Mouse (Mus musculus): Measurements from ENCODE around the gene Tgfbr2. TPM values are rescaled to one million over a fixed set of nuclear protein-coding genes. Genes with fewer than 3 reads are reported as not detected.

Gene Tgfbr2
- polyA plus RNA-seq, 1 experiment = 11.8 TPM

DNA sequence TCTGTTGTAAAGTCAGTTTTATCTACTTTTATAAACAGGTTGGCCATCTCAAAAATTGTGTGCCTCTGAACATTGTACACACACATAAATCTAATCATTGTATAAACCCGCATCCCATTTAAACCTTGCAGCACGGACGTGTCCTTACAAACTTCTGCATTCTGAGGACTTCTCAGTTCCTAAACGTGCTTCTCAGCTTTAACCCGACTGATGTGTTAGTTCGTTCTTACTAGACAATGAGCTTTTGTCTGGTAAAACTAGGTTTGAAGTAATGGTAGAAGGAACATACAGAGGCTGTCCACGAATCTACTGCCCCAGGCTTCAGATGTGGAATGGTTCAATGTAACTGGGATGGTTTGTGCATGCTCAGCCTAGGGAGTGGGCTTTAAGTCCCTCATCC, 41.9 kb upstream of the Tgfbr2 start:
- TF ChIP-seq POLR2A (IDR thresholded peaks at IDR 0.05; ENCODE audit: extremely low read depth, insufficient read depth, low read length) (no peak), CTCF (IDR thresholded peaks at IDR 0.05; ENCODE audit: extremely low read depth, insufficient read depth, low read length) (no peak)
- Histone ChIP-seq H3K4me1 (ENCODE audit: control insufficient read depth, insufficient read depth, low read length) (no peaks in the 10 kb centered on the region), H3K4me3 (ENCODE audit: insufficient read depth, low read length) (no peak overlapping the region), H3K27ac (ENCODE audit: insufficient read depth, low read length) (no peak overlapping the region)

- Histone ChIP-seq H3K4me1 (ENCODE audit: control insufficient read depth, insufficient read depth, low read length) (no peaks in the 10 kb centered on the region), H3K27ac (ENCODE audit: insufficient read depth, low read length) (no peak overlapping the region), H3K4me3 (ENCODE audit: insufficient read depth, low read length) (no peak overlapping the region)
- no peak for TF ChIP-seq CTCF (IDR thresholded peaks at IDR 0.05; ENCODE audit: extremely low read depth, insufficient read depth, low read length)
- no peak for TF ChIP-seq POLR2A (IDR thresholded peaks at IDR 0.05; ENCODE audit: extremely low read depth, insufficient read depth, low read length)
Observed at GRCm38 (mm10) chr9:116216677-116217076, 41.5 kb upstream of the Tgfbr2 start.

- Histone ChIP-seq H3K4me1 (ENCODE audit: control insufficient read depth, insufficient read depth, low read length) (no peaks in the 10 kb centered on the region), H3K27ac (ENCODE audit: insufficient read depth, low read length) (no peak overlapping the region), H3K4me3 (ENCODE audit: insufficient read depth, low read length) (no peak overlapping the region)
- TF ChIP-seq POLR2A (IDR thresholded peaks at IDR 0.05; ENCODE audit: extremely low read depth, insufficient read depth, low read length) (no peak), CTCF (IDR thresholded peaks at IDR 0.05; ENCODE audit: extremely low read depth, insufficient read depth, low read length) (no peak)
Observed at GRCm38 (mm10) chr9:116214296-116214695, 39.1 kb upstream of the Tgfbr2 start.

DNA sequence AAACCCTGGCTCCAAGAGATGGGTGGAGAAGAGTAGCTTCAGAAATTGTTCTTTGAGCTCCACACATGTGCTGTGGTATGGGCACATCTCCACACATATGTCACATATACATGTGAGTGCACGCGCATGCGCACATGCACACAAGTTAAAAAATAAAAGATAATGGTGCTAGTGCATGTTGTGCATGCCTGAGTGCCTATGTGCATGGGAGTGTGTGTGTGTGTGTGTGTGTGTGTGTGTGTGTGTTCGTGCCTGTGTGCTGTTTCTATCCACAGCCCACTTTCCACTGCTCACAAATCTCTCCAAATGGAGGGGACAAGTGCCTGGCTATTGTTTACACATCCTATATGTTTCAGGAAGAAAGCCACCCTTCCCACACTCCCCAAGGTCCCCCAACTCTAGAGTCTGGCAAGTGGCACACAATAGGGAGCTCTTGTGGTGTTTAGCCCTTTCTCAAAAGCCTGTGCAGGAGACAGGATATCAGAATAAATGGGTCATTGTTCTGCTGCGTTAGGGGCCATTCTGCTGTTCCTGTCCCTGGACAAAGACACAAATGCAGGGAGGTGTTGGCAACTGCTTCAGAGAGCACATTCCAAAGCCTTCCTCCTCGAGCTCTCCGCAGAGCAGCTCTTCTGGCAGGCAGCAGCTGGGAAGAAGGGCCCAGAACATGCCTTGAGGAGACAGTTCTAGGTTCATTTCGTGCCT, 37.9 kb upstream of the Tgfbr2 start:
- Histone ChIP-seq H3K4me1 (ENCODE audit: control insufficient read depth, insufficient read depth, low read length) (no peaks in the 10 kb centered on the region), H3K4me3 (ENCODE audit: insufficient read depth, low read length) (no peak overlapping the region), H3K27ac (ENCODE audit: insufficient read depth, low read length) (no peak overlapping the region)
- TF ChIP-seq CTCF (IDR thresholded peaks at IDR 0.05; ENCODE audit: extremely low read depth, insufficient read depth, low read length) (no peak), POLR2A (IDR thresholded peaks at IDR 0.05; ENCODE audit: extremely low read depth, insufficient read depth, low read length) (no peak)

GRCm38 (mm10) chr9:116212069-116212468, 36.9 kb upstream of the Tgfbr2 start:
- no peaks in the 10 kb centered on the region for H3K4me1 ChIP-seq (ENCODE audit: control insufficient read depth, insufficient read depth, low read length)
- no peak overlapping the region for H3K27ac ChIP-seq (ENCODE audit: insufficient read depth, low read length)
- H3K4me3 ChIP-seq (ENCODE audit: insufficient read depth, low read length) = no peak overlapping the region
- no peak for TF ChIP-seq CTCF (IDR thresholded peaks at IDR 0.05; ENCODE audit: extremely low read depth, insufficient read depth, low read length)
- no peak for TF ChIP-seq POLR2A (IDR thresholded peaks at IDR 0.05; ENCODE audit: extremely low read depth, insufficient read depth, low read length)

DNA sequence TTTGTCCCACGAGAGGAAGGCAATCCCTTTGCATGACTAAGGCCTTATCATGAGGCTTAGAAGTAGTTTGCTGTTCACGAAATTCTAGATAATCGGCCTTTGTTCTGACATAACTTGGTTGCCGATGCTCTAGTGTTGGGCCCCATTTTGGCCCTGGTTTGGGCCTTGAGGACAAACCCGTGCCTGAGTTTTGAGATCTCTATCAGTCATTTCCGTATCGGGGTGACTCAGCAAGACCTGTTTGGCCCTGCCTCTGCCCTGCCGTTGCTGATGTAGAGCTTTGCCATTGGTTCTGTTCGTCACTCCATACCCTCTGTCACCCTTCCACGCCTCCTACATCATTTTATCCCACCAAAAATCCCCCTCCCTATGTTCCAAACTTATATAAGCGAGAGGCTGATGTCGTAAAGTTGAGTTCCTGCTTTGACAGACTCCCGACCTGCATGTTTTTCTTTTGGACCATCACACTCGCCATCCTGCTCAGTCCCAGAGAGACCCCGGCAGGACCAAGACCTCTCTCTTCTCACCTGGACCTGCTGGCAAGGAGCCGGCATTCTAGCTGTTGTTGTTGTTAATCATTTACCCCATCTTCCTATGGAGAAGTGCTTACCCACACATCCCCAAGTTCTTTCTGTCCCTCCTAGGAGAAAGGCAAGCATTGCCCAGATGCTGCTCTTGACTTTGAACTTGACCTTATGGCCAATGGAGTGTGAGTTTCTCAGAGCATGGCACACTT, 33.2 kb upstream of the Tgfbr2 start:
- Histone ChIP-seq H3K4me1 (ENCODE audit: control insufficient read depth, insufficient read depth, low read length) (no peaks in the 10 kb centered on the region), H3K27ac (ENCODE audit: insufficient read depth, low read length) (no peak overlapping the region), H3K4me3 (ENCODE audit: insufficient read depth, low read length) (no peak overlapping the region)
- TF ChIP-seq CTCF (IDR thresholded peaks at IDR 0.05; ENCODE audit: extremely low read depth, insufficient read depth, low read length) = no peak
- TF ChIP-seq POLR2A (IDR thresholded peaks at IDR 0.05; ENCODE audit: extremely low read depth, insufficient read depth, low read length) = no peak

GRCm38 (mm10) chr9:116206901-116207300, 31.7 kb upstream of the Tgfbr2 start:
- no peak for TF ChIP-seq CTCF (IDR thresholded peaks at IDR 0.05; ENCODE audit: extremely low read depth, insufficient read depth, low read length)
- no peak for TF ChIP-seq POLR2A (IDR thresholded peaks at IDR 0.05; ENCODE audit: extremely low read depth, insufficient read depth, low read length)
- no peak overlapping the region for H3K4me3 ChIP-seq (ENCODE audit: insufficient read depth, low read length)

DNA sequence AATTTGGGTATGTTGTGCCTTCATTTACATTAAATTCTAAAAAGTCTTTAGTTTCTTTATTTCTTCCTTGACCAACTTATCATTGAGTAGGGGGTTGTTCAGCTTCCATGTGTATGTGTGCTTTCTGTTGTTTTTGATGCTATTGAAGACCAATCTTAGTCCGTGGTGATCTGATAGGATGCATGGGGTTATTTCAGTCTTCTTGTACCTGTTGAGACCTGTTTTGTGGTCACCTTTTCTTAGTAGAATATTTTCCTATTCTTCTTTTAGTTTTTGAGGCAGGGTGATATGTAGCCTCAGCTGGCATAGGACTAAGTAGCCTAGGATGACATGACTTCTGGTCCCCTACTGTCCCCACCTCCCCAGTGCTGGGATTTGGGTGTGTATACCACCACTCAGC, 28.5 kb upstream of the Tgfbr2 start:
- Histone ChIP-seq H3K4me3 (ENCODE audit: insufficient read depth, low read length) (no peak overlapping the region), H3K27ac (ENCODE audit: insufficient read depth, low read length) (no peak overlapping the region), H3K4me1 (ENCODE audit: control insufficient read depth, insufficient read depth, low read length) (no peaks in the 10 kb centered on the region)
- no peak for TF ChIP-seq POLR2A (IDR thresholded peaks at IDR 0.05; ENCODE audit: extremely low read depth, insufficient read depth, low read length)
- TF ChIP-seq CTCF (IDR thresholded peaks at IDR 0.05; ENCODE audit: extremely low read depth, insufficient read depth, low read length) = no peak

More at GRCm38 (mm10) chr9:116206901-116207300, 31.7 kb upstream of the Tgfbr2 start:
- Histone ChIP-seq H3K4me1 (ENCODE audit: control insufficient read depth, insufficient read depth, low read length) (no peaks in the 10 kb centered on the region), H3K27ac (ENCODE audit: insufficient read depth, low read length) (no peak overlapping the region)

DNA sequence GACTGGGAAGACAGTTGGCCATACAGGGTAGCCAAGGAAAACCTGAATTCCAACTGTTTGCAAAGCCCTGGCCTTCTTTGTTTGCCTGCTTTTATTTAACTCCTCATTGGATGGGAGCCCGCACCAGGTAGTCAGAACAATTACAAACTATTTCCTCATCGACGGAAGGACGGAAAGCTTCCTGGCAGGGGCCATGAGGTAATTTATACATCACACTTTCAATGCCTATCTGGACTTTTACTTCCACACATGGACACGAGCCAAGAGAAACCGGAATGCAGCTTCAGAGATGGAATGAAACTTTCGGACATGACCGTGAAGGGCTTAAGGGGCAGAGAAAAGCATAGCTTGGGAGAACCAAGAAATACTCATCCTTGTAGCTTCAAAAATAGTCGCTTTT, 24.0 kb upstream of the Tgfbr2 start:
- Histone ChIP-seq H3K27ac (ENCODE audit: insufficient read depth, low read length) (no peak overlapping the region), H3K4me3 (ENCODE audit: insufficient read depth, low read length) (no peak overlapping the region), H3K4me1 (ENCODE audit: control insufficient read depth, insufficient read depth, low read length) (no peaks in the 10 kb centered on the region)
- TF ChIP-seq CTCF (IDR thresholded peaks at IDR 0.05; ENCODE audit: extremely low read depth, insufficient read depth, low read length) (no peak), POLR2A (IDR thresholded peaks at IDR 0.05; ENCODE audit: extremely low read depth, insufficient read depth, low read length) (no peak)

- TF ChIP-seq POLR2A (IDR thresholded peaks at IDR 0.05; ENCODE audit: extremely low read depth, insufficient read depth, low read length) = no peak
- no peak for TF ChIP-seq CTCF (IDR thresholded peaks at IDR 0.05; ENCODE audit: extremely low read depth, insufficient read depth, low read length)
- Histone ChIP-seq H3K4me3 (ENCODE audit: insufficient read depth, low read length) (no peak overlapping the region), H3K27ac (ENCODE audit: insufficient read depth, low read length) (no peak overlapping the region), H3K4me1 (ENCODE audit: control insufficient read depth, insufficient read depth, low read length) (no peaks in the 10 kb centered on the region)
Observed at GRCm38 (mm10) chr9:116198488-116198887, 23.3 kb upstream of the Tgfbr2 start.

All from cortical plate, adult 2 months (tissue).